Mouse (Mus musculus) forebrain, postnatal 0 days (tissue): ENCODE data around the gene Padi1. TPM values are rescaled to one million over a fixed set of nuclear protein-coding genes. Genes with fewer than 3 reads are reported as not detected.

ENCODE experiments used
- ATAC-seq: fragments of 200-750 bp; cut with Nextera tagmentation; 2 replicates; pipeline ENCODE4 v1.8.0; 2017; ENCODE audit warnings: mild to moderate bottlenecking, moderate library complexity
- DNase-seq: peaks from one replicate; pipeline ENCODE4 v3.0.0-alpha.2; 2015
- H3K27ac ChIP-seq: fragments of 300-500 bp; sonication (generic); 2 replicates; pipeline ENCODE4 v1.5.1; 2014; ENCODE audit warnings: low read depth, mild to moderate bottlenecking, antibody characterized with exemption, low read length, moderate library complexity, mixed read lengths
- H3K27me3 ChIP-seq: fragments of 300-500 bp; sonication (generic); 2 replicates; pipeline ENCODE4 v1.6.1; 2014; ENCODE audit warnings: mild to moderate bottlenecking, low read length, mixed read lengths; ENCODE audit not compliant: insufficient read depth
- H3K36me3 ChIP-seq: fragments of 300-500 bp; sonication (generic); 2 replicates; pipeline ENCODE4 v1.6.1; 2014; ENCODE audit warnings: mild to moderate bottlenecking, moderate library complexity; ENCODE audit not compliant: insufficient read depth
- H3K4me1 ChIP-seq: fragments of 300-500 bp; sonication (generic); 2 replicates; pipeline ENCODE4 v1.6.1; 2014; ENCODE audit warnings: antibody characterized with exemption; ENCODE audit not compliant: insufficient read depth
- H3K4me2 ChIP-seq: fragments of 300-500 bp; sonication (generic); 2 replicates; pipeline ENCODE4 v1.6.1; 2014; ENCODE audit warnings: low read depth, mild to moderate bottlenecking, moderate library complexity
- H3K4me3 ChIP-seq: fragments of 300-500 bp; sonication (generic); 2 replicates; pipeline ENCODE4 v1.5.1; 2014; ENCODE audit warnings: low read depth, low read length, mixed read lengths
- H3K9ac ChIP-seq: fragments of 300-500 bp; sonication (generic); 2 replicates; pipeline ENCODE4 v1.6.1; 2014; ENCODE audit warnings: mild to moderate bottlenecking
- H3K9me3 ChIP-seq: fragments of 300-500 bp; sonication (generic); 2 replicates; pipeline ENCODE4 v1.6.1; 2016; ENCODE audit warnings: low read length
- CTCF ChIP-seq: sonication (generic); IDR thresholded peaks from 2 replicates; pipeline ENCODE4 v1.5.1; 2016; ENCODE audit warnings: antibody characterized with exemption, control low read depth, low read depth
- WGBS: fragments of 180-500 bp; shearing (Covaris S2); extraction: QIAGEN DNeasy Blood & Tissue Kit; methylation state at CpG from one replicate; pipeline ENCODE4 v1.1.7; 2014; 5-methylcytosine and 5-hydroxymethylcytosine counted together
- polyA plus RNA-seq: library from polyadenylated mRNA; unstranded; fragments of >200 nt; fragmentation: Nextera tagmentation; extraction: Ambion mirVana; gene quantifications from 2 replicates; pipeline ENCODE4 v1.2.1, GENCODE M21; 2015
- total RNA-seq: library from RNA; depleted of rRNA; stranded (reverse); fragments of >200 nt; gene quantifications from 2 replicates; pipeline ENCODE4 v1.2.3, GENCODE M21; 2014

Padi1 gene
- total and polyA plus RNA-seq, 2 experiments from 2014 or later, result 0.06 to 0.10 TPM

- ATAC-seq (peak; percentile 45), DNase-seq (peak; percentile 14)
- WGBS, result 33% methylated on average over 11 of the region's 11 CpGs
- Histone ChIP-seq H3K4me2 (no peak overlapping the region), H3K36me3 (no peaks in the 10 kb centered on the region), H3K9me3 (no peaks in the 10 kb centered on the region), H3K4me1 (no peaks in the 10 kb centered on the region), H3K4me3 (no peak overlapping the region), H3K27me3 (no peaks in the 10 kb centered on the region), H3K9ac (no peak overlapping the region), H3K27ac (no peak overlapping the region)
- TF ChIP-seq CTCF, result no peak
These were observed 9.2 kb downstream of the Padi1 start for GRCm38 (mm10) chr4:140836208-140836866.

DNA sequence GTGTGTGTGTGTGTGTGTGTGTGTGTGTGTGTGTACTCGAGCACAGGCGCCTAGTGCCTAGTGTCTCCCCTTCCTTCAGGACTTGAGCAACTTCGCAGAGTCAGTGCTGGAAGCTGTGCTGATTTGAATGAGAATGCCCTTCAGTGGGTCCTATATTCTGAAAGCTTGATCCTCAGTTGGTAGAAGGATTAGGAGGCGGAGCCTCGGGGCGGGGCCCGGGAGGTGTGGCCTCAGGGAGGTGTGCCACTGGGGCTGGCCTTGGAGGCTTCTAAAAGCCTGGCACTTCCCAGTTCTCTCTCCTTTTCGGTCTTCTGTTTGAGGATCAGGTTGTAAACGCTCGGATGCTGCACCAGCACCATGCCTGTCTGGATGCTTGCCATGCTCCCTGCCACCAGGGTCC, 9.9 kb downstream of the Padi1 start:
- 4% methylated on average over 10 of the region's 10 CpGs for WGBS
- peak; percentile 52 for DNase-seq
- Histone ChIP-seq H3K9me3 (no peaks in the 10 kb centered on the region), H3K4me3 (no peak overlapping the region), H3K4me1 (no peaks in the 10 kb centered on the region), H3K9ac (no peak overlapping the region), H3K36me3 (no peaks in the 10 kb centered on the region), H3K27me3 (no peaks in the 10 kb centered on the region), H3K4me2 (no peak overlapping the region), H3K27ac (no peak overlapping the region)
- peak; percentile 51; the same call in 1 of the 2 replicates for ATAC-seq
- TF ChIP-seq CTCF, result no peak

GRCm38 (mm10) chr4:140834327-140834934, 11.1 kb downstream of the Padi1 start:
- H3K36me3 ChIP-seq, result no peaks in the 10 kb centered on the region
- no peaks in the 10 kb centered on the region for H3K4me1 ChIP-seq
- ATAC-seq, result no peak
- no peak overlapping the region for H3K4me3 ChIP-seq
- H3K9ac ChIP-seq, result no peak overlapping the region
- no peaks in the 10 kb centered on the region for H3K27me3 ChIP-seq
- no peak overlapping the region for H3K27ac ChIP-seq
- TF ChIP-seq CTCF, result no peak
- H3K4me2 ChIP-seq, result no peak overlapping the region
- no peak for DNase-seq
- WGBS, result 73% methylated on average over 6 of the region's 6 CpGs
- no peaks in the 10 kb centered on the region for H3K9me3 ChIP-seq

DNA sequence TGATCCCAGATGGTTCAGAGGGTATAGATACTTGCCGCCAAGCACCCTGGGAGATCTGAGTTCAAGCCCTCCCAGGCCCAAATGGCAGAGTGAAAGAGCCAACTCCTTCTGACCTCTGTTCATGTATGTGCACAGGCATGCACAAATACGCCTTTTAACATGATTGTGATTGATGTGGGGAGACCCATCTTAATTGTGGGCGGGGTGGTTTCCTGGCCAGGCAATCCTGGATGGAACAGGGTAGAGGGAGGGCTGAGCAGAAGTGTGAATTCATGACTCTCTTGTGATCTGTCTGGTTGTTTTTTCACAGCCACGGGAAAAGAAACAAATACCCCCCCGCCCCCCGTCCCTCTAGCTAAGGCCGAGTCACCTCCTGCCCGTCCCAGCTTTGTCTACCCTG, 12.8 kb downstream of the Padi1 start:
- DNase-seq (no peak), ATAC-seq (no peak)
- H3K36me3 ChIP-seq, result no peaks in the 10 kb centered on the region
- no peaks in the 10 kb centered on the region for H3K27me3 ChIP-seq
- H3K4me1 ChIP-seq, result no peaks in the 10 kb centered on the region
- no peak overlapping the region for H3K4me3 ChIP-seq
- WGBS, result 60% methylated on average over 8 of the region's 8 CpGs
- H3K4me2 ChIP-seq, result no peak overlapping the region
- no peak overlapping the region for H3K9ac ChIP-seq
- no peak overlapping the region for H3K27ac ChIP-seq
- no peak for TF ChIP-seq CTCF
- no peaks in the 10 kb centered on the region for H3K9me3 ChIP-seq

- no peaks in the 10 kb centered on the region for H3K9me3 ChIP-seq
- H3K4me3 ChIP-seq, result no peak overlapping the region
- 92% methylated on average over 4 of the region's 4 CpGs for WGBS
- no peak overlapping the region for H3K9ac ChIP-seq
- no peaks in the 10 kb centered on the region for H3K36me3 ChIP-seq
- no peak for TF ChIP-seq CTCF
- no peaks in the 10 kb centered on the region for H3K27me3 ChIP-seq
- H3K4me1 ChIP-seq, result no peaks in the 10 kb centered on the region
- no peak overlapping the region for H3K4me2 ChIP-seq
- no peak overlapping the region for H3K27ac ChIP-seq
- ATAC-seq (no peak), DNase-seq (no peak)
These were observed 13.8 kb downstream of the Padi1 start for GRCm38 (mm10) chr4:140831808-140832207.

- Histone ChIP-seq H3K4me2 (no peak overlapping the region), H3K27ac (no peak overlapping the region), H3K9me3 (no peaks in the 10 kb centered on the region), H3K9ac (no peak overlapping the region), H3K4me3 (no peak overlapping the region), H3K4me1 (no peaks in the 10 kb centered on the region), H3K27me3 (no peaks in the 10 kb centered on the region), H3K36me3 (no peaks in the 10 kb centered on the region)
- TF ChIP-seq CTCF, result no peak
- WGBS, result 53% methylated on average over 3 of the region's 3 CpGs
- no peak for DNase-seq
- ATAC-seq, result no peak
These were observed 18.3 kb downstream of the Padi1 start for GRCm38 (mm10) chr4:140827237-140827636.

DNA sequence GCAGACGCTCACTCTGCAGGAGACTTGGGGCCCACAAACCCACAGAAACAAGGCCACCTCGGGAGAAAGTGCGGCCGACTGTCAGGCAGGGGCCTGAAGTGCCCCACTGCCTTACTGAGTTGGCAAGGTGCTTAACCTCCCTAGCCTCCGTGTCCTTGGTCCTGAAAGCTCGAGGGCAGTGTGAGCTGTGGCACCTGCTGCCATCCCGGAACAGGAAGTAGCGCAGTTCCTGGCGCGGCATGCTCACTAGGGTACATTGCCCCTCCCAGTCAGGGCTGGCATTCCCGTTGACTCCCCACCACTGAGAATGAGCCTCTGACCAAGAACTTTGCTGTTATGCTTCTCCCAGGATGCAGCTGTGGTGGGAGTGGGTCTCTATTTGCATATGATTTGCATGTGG, 19.6 kb downstream of the Padi1 start:
- Histone ChIP-seq H3K4me3 (no peak overlapping the region), H3K4me2 (no peak overlapping the region), H3K4me1 (no peaks in the 10 kb centered on the region), H3K27ac (no peak overlapping the region), H3K9ac (no peak overlapping the region), H3K27me3 (no peaks in the 10 kb centered on the region), H3K36me3 (no peaks in the 10 kb centered on the region), H3K9me3 (no peaks in the 10 kb centered on the region)
- TF ChIP-seq CTCF, result no peak
- DNase-seq, result no peak
- whole genome bisulfite sequencing, result 55% methylated on average over 11 of the region's 11 CpGs
- ATAC-seq, result no peak
